Mouse (Mus musculus) heart, postnatal 0 days (tissue): ENCODE data around the gene Olig1. TPM values are rescaled to one million over a fixed set of nuclear protein-coding genes. Genes with fewer than 3 reads are reported as not detected.

Experiments
- ATAC-seq: fragments of 200-750 bp; cut with Nextera tagmentation; 2 replicates; pipeline ENCODE4 v1.8.0; 2017; ENCODE audit warnings: low read depth, moderate number of reproducible peaks, moderate library complexity; ENCODE audit not compliant: insufficient read depth
- DNase-seq: peaks from one replicate; pipeline ENCODE4 v3.0.0-alpha.2; 2016; ENCODE audit warnings: low spot score
- H3K27ac ChIP-seq: fragments of 300-500 bp; sonication (generic); 2 replicates; pipeline ENCODE4 v1.5.1; 2014; ENCODE audit warnings: low read depth, mild to moderate bottlenecking
- H3K27me3 ChIP-seq: fragments of 300-500 bp; sonication (generic); 2 replicates; pipeline ENCODE4 v1.6.1; 2014; ENCODE audit warnings: low read length, mixed read lengths; ENCODE audit not compliant: control insufficient read depth, insufficient read depth
- H3K36me3 ChIP-seq: fragments of 300-500 bp; sonication (generic); replicated peaks from 2 replicates; pipeline ENCODE4 v1.6.1; 2014; ENCODE audit warnings: low read length, mixed read lengths; ENCODE audit not compliant: control insufficient read depth, insufficient read depth
- H3K4me1 ChIP-seq: fragments of 300-500 bp; sonication (generic); 2 replicates; pipeline ENCODE4 v1.6.1; 2014; ENCODE audit warnings: antibody characterized with exemption; ENCODE audit not compliant: control insufficient read depth, insufficient read depth
- H3K4me2 ChIP-seq: fragments of 300-500 bp; sonication (generic); 2 replicates; pipeline ENCODE4 v1.6.1; 2014; ENCODE audit warnings: low read depth, mild to moderate bottlenecking, low read length, moderate library complexity
- H3K4me3 ChIP-seq: fragments of 300-500 bp; sonication (generic); 2 replicates; pipeline ENCODE4 v1.5.1; 2014; ENCODE audit warnings: low read depth, low read length
- H3K9ac ChIP-seq: fragments of 300-500 bp; sonication (generic); replicated peaks from 2 replicates; pipeline ENCODE4 v1.6.1; 2014; ENCODE audit warnings: low read depth, low read length, mixed read lengths
- H3K9me3 ChIP-seq: fragments of 300-500 bp; sonication (generic); replicated peaks from 2 replicates; pipeline ENCODE4 v1.6.1; 2016; ENCODE audit warnings: low read length; ENCODE audit not compliant: control insufficient read depth
- CTCF ChIP-seq: IDR thresholded peaks from 2 replicates; pipeline ENCODE4 v1.5.1; 2016; ENCODE audit warnings: antibody characterized with exemption, control low read depth, low read depth
- EP300 ChIP-seq: IDR thresholded peaks from 2 replicates; pipeline ENCODE4 v1.6.1; 2016; ENCODE audit warnings: antibody characterized with exemption, low read depth
- WGBS: fragments of 180-500 bp; shearing (Covaris S2); extraction: QIAGEN DNeasy Blood & Tissue Kit; methylation state at CpG from one replicate; pipeline ENCODE4 v1.1.7; 2014; 5-methylcytosine and 5-hydroxymethylcytosine counted together
- polyA plus RNA-seq: library from polyadenylated mRNA; unstranded; fragments of >200 nt; fragmentation: Nextera tagmentation; extraction: Ambion mirVana; gene quantifications from 2 replicates; pipeline ENCODE4 v1.2.1, GENCODE M21; 2015
- total RNA-seq: library from RNA; depleted of rRNA; stranded (reverse); fragments of >200 nt; gene quantifications from 2 replicates; pipeline ENCODE4 v1.2.3, GENCODE M21; 2014; ENCODE audit warnings: low replicate concordance

Olig1 gene
- total and polyA plus RNA-seq, 2 experiments from 2014 or later: not detected

GRCm38 (mm10) chr16:91292719-91293333 is 23.3 kb downstream of the Olig1 start:
- 0 out of 2 replicates have a peak, but pooled peaks cover 5% of the 10 kb centered on the region for H3K27me3 ChIP-seq
- no peak for TF ChIP-seq EP300
- TF ChIP-seq CTCF: no peak
- DNase-seq: no peak
- no peaks in the 10 kb centered on the region for H3K9me3 ChIP-seq
- 79% methylated on average over 11 of the region's 11 CpGs for WGBS
- H3K27ac ChIP-seq: no peak overlapping the region
- no peak for ATAC-seq
- H3K9ac ChIP-seq: no peak overlapping the region
- no peaks in the 10 kb centered on the region for H3K4me1 ChIP-seq
- no peak overlapping the region for H3K4me2 ChIP-seq
- H3K4me3 ChIP-seq: no peak overlapping the region
- H3K36me3 ChIP-seq: no peaks in the 10 kb centered on the region

DNA sequence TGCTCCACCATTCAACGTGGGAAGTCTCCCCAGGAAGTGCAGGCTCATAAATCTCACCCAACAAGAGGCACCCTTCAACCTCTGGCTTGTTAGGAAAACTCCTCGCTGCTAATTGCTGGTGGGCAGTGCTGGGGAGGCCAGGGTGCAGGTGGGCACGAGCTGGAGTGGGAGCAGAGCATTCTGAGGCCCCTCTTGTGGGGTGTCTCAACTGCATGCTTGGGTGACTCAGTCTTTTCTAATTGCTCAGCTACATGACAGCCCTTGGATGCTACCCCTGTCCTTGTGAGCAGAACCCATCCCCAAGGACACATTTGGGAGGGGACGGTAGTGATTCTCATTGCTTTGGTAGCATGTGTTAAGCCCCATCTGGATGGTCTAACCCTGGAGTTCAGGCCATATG is 28.2 kb downstream of the Olig1 start:
- H3K4me2 ChIP-seq: no peak overlapping the region
- ATAC-seq (no peak), DNase-seq (no peak)
- no peaks in the 10 kb centered on the region for H3K4me1 ChIP-seq
- no peaks in the 10 kb centered on the region for H3K9me3 ChIP-seq
- H3K9ac ChIP-seq: no peak overlapping the region
- peaks cover 14% of the 10 kb centered on the region for H3K27me3 ChIP-seq
- H3K36me3 ChIP-seq: no peaks in the 10 kb centered on the region
- H3K27ac ChIP-seq: no peak overlapping the region
- 49% methylated on average over 4 of the region's 4 CpGs for WGBS
- no peak overlapping the region for H3K4me3 ChIP-seq
- TF ChIP-seq EP300: no peak
- no peak for TF ChIP-seq CTCF

GRCm38 (mm10) chr16:91299412-91299811 is 29.8 kb downstream of the Olig1 start:
- Histone ChIP-seq H3K27ac (no peak overlapping the region), H3K4me2 (no peak overlapping the region), H3K27me3 (peaks cover 11% of the 10 kb centered on the region), H3K36me3 (no peaks in the 10 kb centered on the region), H3K4me1 (no peaks in the 10 kb centered on the region; the same call in 1 of the 2 replicates), H3K9ac (no peak overlapping the region), H3K4me3 (no peak overlapping the region), H3K9me3 (no peaks in the 10 kb centered on the region)
- DNase-seq (no peak), ATAC-seq (no peak)
- WGBS: 75% methylated on average over 7 of the region's 7 CpGs
- no peak for TF ChIP-seq EP300
- TF ChIP-seq CTCF: no peak

DNA sequence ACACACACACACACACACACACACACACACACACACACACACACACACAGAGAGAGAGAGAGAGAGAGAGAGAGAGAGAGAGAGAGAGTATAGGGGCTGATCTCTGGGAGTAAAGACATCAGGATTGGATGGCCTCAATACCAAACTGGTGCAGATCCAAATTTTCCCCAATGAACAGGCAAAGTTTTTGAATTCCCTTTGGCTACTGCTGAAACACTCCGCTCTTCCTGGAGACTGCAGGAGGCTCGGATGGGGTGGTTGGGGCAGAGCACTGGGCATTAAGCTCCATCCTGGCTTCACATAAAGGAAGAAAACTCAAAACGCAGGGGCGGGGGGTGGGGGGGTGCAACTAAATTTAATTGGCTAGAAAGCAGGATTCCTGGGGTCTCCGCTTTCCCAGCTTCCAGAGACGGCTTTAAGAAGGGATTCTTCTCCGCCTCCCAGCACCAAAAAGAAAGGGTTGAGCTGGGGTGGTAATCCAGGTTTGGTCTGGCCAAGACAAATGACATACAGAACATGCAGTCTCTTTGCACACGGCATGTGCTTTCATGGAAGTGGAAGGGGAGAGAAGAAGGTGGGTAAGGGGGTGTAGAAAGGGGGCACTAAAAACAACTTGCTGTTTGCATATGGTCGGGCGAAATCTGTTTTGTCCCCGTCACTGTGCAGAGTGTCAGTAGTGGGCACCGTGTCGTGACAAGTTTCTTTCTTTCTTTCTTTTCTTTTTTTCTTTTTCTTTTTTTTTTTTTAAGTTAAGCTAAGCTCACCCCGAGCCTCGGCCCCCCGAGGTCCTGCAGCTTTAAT is 31.3 kb downstream of the Olig1 start:
- no peak overlapping the region for H3K4me3 ChIP-seq
- no peaks in the 10 kb centered on the region for H3K9me3 ChIP-seq
- H3K27me3 ChIP-seq: peaks cover 9% of the 10 kb centered on the region
- TF ChIP-seq EP300 (no peak), CTCF (no peak)
- 53% methylated on average over 16 of the region's 16 CpGs for WGBS
- ATAC-seq (no peak), DNase-seq (no peak)
- no peak overlapping the region for H3K27ac ChIP-seq
- no peak overlapping the region for H3K9ac ChIP-seq
- no peak overlapping the region for H3K4me2 ChIP-seq
- H3K4me1 ChIP-seq: no peaks in the 10 kb centered on the region; the same call in 1 of the 2 replicates
- no peaks in the 10 kb centered on the region for H3K36me3 ChIP-seq

- no peaks in the 10 kb centered on the region for H3K9me3 ChIP-seq
- no peak overlapping the region for H3K9ac ChIP-seq
- no peaks in the 10 kb centered on the region for H3K36me3 ChIP-seq
- TF ChIP-seq CTCF: no peak
- TF ChIP-seq EP300: no peak
- peaks cover 9% of the 10 kb centered on the region for H3K27me3 ChIP-seq
- 59% methylated on average over 18 of the region's 18 CpGs for WGBS
- no peak overlapping the region for H3K4me2 ChIP-seq
- DNase-seq: no peak
- no peaks in the 10 kb centered on the region; the same call in 1 of the 2 replicates for H3K4me1 ChIP-seq
- no peak overlapping the region for H3K27ac ChIP-seq
- H3K4me3 ChIP-seq: no peak overlapping the region
- no peak for ATAC-seq
Measured at GRCm38 (mm10) chr16:91301454-91301853, 31.9 kb downstream of the Olig1 start.
